Mouse (Mus musculus): ENCODE measurements around the gene Gm4894.
A peak's percentile ranks its signal among the peaks of the same experiment; 100 is the strongest.

Gm4894 gene

GRCm38 (mm10) chr9:49250231-49250630 is at the start of gene Gm4894:
Gm4894 (plus strand) TSS chr9:49250531.
- no peak for DNase-seq (ENCODE audit: low spot score)

DNA sequence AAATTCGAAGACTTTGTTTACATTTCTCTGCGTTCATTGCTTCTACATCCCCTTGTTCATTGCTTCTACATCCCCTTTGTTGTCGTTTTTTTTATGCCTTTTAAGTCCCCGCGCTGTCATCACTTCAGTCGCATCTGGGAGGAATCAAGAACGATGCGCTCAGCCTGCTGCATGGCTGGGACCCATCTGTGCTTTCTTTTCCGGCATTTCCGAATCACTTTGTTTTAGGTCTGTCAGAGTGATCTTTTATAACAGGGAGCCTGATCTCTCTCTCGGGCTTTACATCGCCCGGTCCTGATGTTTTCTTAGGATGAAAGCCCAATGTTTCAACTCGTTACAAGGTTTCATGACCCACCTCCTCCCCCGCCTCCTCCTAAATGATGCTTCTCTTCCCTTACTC is 44.0 kb upstream of the Gm4894 start:
- DNase-seq (ENCODE audit: low spot score), result no peak

GRCm38 (mm10) chr9:49211493-49211892 is 38.8 kb upstream of the Gm4894 start:
- no peak for DNase-seq (ENCODE audit: low spot score)

DNA sequence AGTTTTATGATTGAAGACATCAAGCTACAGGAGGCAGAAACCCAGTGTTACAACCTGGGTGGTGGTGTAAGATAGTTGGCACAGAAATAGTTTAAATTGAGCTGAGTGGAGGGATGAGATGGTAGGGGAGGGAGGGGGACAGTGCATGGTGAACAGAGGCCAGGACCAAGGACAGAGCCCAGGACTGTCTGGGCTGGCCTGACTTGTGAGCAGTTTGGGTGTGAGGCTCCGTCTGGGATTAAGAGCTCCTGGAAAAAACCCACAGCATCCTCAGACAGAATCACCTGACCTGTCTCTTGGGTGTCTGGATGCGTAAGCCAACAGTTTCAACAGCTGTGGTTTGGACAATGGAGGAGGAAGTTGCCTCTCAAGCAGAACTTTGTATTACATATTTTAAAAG is 35.6 kb upstream of the Gm4894 start:
- DNase-seq (ENCODE audit: low spot score), result no peak

- no peak for DNase-seq (ENCODE audit: low spot score)
Measured at GRCm38 (mm10) chr9:49217626-49218607, 32.4 kb upstream of the Gm4894 start.

DNA sequence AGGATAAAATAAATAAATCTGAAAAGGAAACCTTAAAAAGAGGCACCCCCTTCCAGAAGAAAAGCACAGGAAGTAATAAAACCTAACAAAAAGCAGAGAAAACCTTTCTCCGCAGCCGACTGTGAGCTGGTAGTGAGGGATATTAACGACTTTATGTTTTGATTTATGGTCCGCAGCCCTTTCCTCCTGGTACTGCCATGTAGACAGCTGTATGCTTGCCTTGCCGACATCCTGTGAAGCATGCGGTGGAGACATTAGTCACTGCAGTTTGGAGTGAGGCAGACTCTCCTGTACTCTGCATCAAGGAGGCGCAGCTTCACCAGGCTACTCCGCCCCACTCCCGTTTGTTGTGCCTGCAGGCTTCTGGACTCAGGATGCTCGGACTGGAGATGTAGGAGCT is 25.8 kb upstream of the Gm4894 start:
- DNase-seq (ENCODE audit: low spot score), result no peak

DNA sequence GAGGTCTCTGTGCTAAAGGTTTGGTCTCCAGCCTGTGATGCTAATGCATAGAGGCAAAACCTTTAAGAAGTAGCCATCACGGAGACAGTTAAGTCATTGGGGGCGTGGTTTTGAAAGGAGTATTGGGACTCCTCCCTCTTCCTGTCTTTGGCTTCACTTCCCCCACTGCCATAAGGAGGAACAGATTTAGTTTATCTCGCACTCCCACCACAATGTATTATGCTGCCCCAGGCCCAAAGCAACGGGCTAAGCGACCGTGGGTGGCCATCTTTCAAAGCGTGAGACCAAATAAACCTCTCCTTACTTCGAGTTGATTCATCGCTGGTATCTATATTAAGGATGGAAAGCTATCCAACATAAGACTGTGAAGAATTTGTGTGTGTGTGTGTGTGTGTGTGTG is 22.9 kb upstream of the Gm4894 start:
- no peak for DNase-seq (ENCODE audit: low spot score)

- peak; percentile 27 for DNase-seq (ENCODE audit: low spot score)
Measured at GRCm38 (mm10) chr9:49229054-49229453, 21.3 kb upstream of the Gm4894 start.

GRCm38 (mm10) chr9:49246839-49247238 is 3.5 kb upstream of the Gm4894 start:
- DNase-seq (ENCODE audit: low spot score), result peak; percentile 65

DNA sequence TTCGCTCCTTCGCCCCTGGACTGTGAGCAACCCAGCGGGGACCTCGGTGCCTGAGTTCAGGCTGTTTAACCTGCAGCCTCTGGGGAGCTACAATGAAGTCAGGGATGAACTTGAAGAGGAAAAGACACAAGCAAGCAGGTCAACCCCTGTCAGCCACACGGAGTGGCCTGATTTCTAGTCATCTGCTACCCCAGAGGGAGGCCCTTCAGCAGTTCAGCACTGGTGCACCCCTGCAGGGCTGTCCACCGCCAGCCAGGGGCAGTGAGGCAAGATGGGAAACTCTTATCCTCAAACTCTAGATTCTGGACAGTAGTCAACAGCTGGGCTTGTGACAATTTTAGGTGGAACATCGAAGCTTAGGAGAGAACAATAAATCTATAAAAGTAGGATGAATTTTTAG is 18.6 kb downstream of the Gm4894 start:
- no peak for DNase-seq (ENCODE audit: low spot score)

DNA sequence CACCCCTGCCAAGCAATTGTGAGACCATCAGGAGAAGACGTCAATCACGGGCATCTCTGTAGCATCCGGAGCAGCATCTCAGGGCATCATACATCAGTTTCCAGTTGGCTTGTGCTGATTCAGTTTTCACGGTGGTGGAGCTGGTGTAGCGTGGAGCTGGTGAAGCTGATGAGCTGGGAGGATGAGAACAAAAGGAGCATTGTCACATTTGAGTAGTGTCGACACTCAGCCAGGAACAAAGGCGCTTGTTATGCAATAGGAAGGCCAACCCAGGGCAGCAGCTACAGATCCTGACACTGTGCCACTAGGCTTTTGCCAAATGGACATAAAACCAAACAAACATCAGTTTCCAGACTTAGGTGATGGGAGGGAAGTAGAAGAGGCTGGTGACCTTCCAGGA is 23.2 kb downstream of the Gm4894 start:
- DNase-seq (ENCODE audit: low spot score), result peak; percentile 45

DNA sequence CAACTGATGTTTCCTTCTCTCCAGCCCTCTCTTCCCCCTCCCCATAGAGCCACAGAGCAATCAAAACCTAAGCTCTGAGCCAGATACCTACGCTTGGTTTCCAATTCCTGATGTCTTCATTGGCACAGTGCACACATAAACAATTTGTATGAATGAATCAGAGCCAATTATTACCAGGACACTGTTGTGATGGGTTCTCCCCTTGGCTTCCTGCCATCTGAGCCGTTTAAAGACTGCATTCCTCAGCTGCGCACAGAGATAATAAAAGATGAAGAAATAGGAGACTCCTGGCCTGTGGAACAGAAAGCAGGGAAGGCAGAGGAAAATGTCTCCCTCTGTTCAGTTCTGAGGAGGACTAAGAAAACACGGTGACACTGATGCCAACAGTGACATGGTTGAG is 25.6 kb downstream of the Gm4894 start:
- no peak for DNase-seq (ENCODE audit: low spot score)

DNA sequence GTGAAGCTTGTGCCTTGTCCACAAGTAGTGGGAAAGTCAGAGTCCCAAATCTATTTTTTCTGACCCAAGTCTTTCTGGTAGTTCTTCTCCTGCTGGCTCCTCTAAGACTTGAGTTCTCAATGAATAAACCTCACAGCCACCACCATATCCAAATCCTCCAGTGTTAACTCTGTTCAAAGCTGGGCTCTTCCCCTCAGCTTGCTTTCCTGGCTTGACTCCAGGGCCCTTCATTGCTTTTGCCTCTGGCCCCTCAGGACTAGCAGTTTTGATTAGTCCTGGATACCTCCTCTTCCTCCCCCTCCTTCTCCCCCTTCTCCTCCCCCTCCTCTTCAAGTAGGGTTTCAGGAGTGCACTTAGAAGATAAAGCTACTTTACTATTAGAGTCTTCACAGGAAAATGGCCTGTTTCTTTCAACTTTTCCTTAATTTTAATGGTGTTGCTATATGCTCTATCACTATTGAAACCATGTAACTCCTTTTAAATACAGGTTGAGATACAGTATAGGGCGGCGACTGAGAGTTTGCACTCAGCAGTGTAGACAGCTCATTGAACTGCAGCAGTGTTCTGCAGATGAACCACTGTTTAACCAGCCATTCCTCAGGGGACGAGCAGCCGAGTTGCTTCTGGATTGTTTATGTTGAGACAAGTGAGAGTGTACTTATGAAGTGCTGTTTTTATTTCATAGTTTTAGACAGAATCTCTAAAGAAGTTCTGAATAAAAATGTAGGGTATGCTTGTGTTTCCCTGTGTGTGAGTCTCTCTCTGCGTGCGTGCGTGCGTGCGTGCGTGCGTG is 26.4 kb downstream of the Gm4894 start:
- DNase-seq (ENCODE audit: low spot score), result no peak

DNA sequence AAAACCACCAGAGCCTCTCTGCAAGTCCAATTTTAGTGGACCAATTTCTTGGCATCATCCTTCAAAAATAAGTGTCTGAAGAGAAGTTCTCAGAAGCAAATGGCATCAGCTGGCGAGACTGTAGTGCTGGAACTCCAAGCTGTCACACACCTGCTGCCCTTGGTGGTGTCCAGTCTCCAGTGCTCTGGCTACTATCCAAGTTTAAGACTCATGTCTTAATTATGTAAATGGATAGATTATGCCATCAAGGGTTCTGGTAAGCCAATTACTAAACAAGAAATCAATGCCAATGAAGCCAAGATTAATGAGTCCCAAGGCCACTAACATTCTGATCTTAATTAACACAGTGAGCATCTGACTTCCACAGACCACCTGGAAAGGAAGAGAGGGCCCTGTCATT is 44.8 kb downstream of the Gm4894 start:
- DNase-seq (ENCODE audit: low spot score), result no peak

- no peak for DNase-seq (ENCODE audit: low spot score)
Measured at GRCm38 (mm10) chr9:49307576-49307975, 57.2 kb downstream of the Gm4894 start.

- DNase-seq (ENCODE audit: low spot score), result no peak
Measured at GRCm38 (mm10) chr9:49310821-49311220, 60.5 kb downstream of the Gm4894 start.

DNA sequence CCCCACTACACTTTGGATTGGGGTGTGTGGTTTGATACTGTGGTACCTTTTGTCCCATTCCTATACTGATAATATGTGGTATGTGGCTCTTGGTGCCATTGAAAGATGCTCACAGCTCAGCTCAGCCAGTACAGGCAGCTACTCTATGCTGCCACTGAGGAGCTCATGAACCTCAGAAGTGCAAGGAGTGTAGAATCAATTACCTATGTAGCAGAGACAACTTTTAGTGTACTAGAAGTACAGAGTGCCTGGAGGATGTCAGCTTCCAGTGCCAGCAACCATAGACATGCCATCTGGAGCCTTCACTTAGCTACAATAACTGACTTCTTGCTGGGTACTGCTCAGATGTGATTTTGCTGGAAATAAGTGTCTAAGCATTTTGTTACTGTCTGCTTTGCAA is 68.3 kb downstream of the Gm4894 start:
- DNase-seq (ENCODE audit: low spot score), result no peak
